Mouse (Mus musculus) ES-Bruce4 (cell line): Measurements from ENCODE around the gene Pik3c2b.

ENCODE experiments used
- CTCF ChIP-seq: IDR thresholded peaks from one replicate; pipeline ENCODE4 v1.8.1; 2011; ENCODE audit warnings: low read depth, low read length
- POLR2A ChIP-seq: IDR thresholded peaks from one replicate; pipeline ENCODE4 v1.8.1; 2011; ENCODE audit warnings: low read length; ENCODE audit not compliant: insufficient read depth

GRCm38 (mm10) chr1:133118844-133119243 lies 73.4 kb downstream of the Pik3c2b start:
- TF ChIP-seq POLR2A (no peak), CTCF (no peak)
